Mouse (Mus musculus): Measurements from ENCODE around the gene Angptl2. TPM values are rescaled to one million over a fixed set of nuclear protein-coding genes. Genes with fewer than 3 reads are reported as not detected.

Gene Angptl2
- total and polyA plus RNA-seq, 3 experiments, result 0.04 to 0.21 TPM; not detected in 1

DNA sequence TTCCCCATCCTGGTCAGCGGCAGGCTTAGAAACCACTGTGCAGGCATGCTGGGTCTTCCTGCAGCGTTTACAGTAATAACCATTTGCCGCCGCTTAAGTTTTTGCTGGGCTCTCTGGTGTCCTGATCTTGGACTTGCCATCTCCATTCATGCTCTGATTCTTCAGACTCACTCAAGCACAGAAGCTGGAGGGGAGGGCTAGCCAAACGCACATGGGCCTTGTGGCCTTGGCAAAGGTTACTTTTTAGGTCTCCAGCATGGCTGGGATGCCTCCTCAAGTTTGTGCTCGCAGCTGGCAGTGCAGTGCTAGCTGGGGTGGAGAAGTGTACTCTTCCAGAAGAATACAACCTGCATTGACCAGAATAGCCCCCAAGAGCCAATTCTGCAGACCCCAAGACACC is 6.6 kb downstream of the Angptl2 start:
- in situ Hi-C loops (cut with MboI; ENCODE audit: low pct_ligation_motif_present, low pct_unique_long_range_greater_than_20kb, low sequenced_read_pairs), result no loop called here
- Histone ChIP-seq H3K27me3 (replicated peaks) (no peaks in the 10 kb centered on the region), H3K36me3 (replicated peaks in 1 of 2; ENCODE audit: control insufficient read depth in 1 of 2, insufficient read depth in 1 of 2, low read length in 1 of 2) (no peaks in the 10 kb centered on the region)

GRCm38 (mm10) chr2:33223656-33224358 is 7.9 kb downstream of the Angptl2 start:
- H3K27ac ChIP-seq (ENCODE audit: insufficient read depth, low read depth), result no peak overlapping the region
- H3K4me2 ChIP-seq (ENCODE audit: insufficient read depth, low read depth, poor library complexity, severe bottlenecking), result no peak overlapping the region
- TF ChIP-seq MEF2A (IDR thresholded peaks at IDR 0.05; ENCODE audit: borderline replicate concordance, low read depth, low read length) (no peak), HCFC1 (IDR thresholded peaks at IDR 0.05; ENCODE audit: low read depth, low read length) (no peak), MYC (IDR thresholded peaks at IDR 0.05; ENCODE audit: low read depth, low read length) (no peak)
- H3K36me3 ChIP-seq (replicated peaks in 1 of 2; ENCODE audit: control insufficient read depth in 1 of 2, insufficient read depth in 1 of 2, low read length in 1 of 2), result peaks cover 0 to 4% of the 10 kb centered on the region in 2 experiments
- no peak for DNase-seq (ENCODE audit: extremely low read depth)
- H3K9me3 ChIP-seq (replicated peaks; ENCODE audit: low read length), result no peaks in the 10 kb centered on the region
- no peak overlapping the region for H3K4me3 ChIP-seq (replicated peaks in 1 of 3; ENCODE audit: low read depth in 2 of 3, low read length in 2 of 3, poor library complexity in 1 of 3)
- in situ Hi-C loops (cut with MboI; ENCODE audit: low pct_ligation_motif_present, low pct_unique_long_range_greater_than_20kb, low sequenced_read_pairs) (no loop called here), dilution Hi-C loops (cut with MboI; ENCODE audit: extremely low pct_ligation_motif_present, extremely low pct_unique_long_range_greater_than_20kb, low sequenced_read_pairs) (no loop called here)
- no peak overlapping the region for H3K9ac ChIP-seq (ENCODE audit: insufficient read depth, low read depth)
- H3K4me1 ChIP-seq (ENCODE audit: control insufficient read depth in 1 of 2, insufficient read depth in 2 of 2), result peaks cover 0 to 3% of the 10 kb centered on the region in 2 experiments; a peak in 1 of 4 replicates
- no peaks in the 10 kb centered on the region for H3K27me3 ChIP-seq (replicated peaks)
- H3K79me2 ChIP-seq (replicated peaks; ENCODE audit: control insufficient read depth, extremely low read depth, insufficient read depth, poor library complexity, severe bottlenecking), result no peaks in the 10 kb centered on the region

More for the DNA sequence above, 6.6 kb downstream of the Angptl2 start:
- H3K79me2 ChIP-seq (replicated peaks; ENCODE audit: control insufficient read depth, extremely low read depth, insufficient read depth, poor library complexity, severe bottlenecking), result no peaks in the 10 kb centered on the region
- no peak overlapping the region for H3K9ac ChIP-seq (ENCODE audit: insufficient read depth, low read depth)
- DNase-seq (ENCODE audit: extremely low read depth), result no peak
- peaks cover 0 to 3% of the 10 kb centered on the region in 2 experiments; a peak in 1 of 4 replicates for H3K4me1 ChIP-seq (ENCODE audit: control insufficient read depth in 1 of 2, insufficient read depth in 2 of 2)
- H3K4me3 ChIP-seq (replicated peaks in 1 of 3; ENCODE audit: low read depth in 2 of 3, low read length in 2 of 3, poor library complexity in 1 of 3), result no peak overlapping the region
- H3K4me2 ChIP-seq (ENCODE audit: insufficient read depth, low read depth, poor library complexity, severe bottlenecking), result no peak overlapping the region
- no peak overlapping the region for H3K27ac ChIP-seq (ENCODE audit: insufficient read depth, low read depth)
- no peaks in the 10 kb centered on the region for H3K9me3 ChIP-seq (replicated peaks; ENCODE audit: low read length)
- dilution Hi-C loops (cut with MboI; ENCODE audit: extremely low pct_ligation_motif_present, extremely low pct_unique_long_range_greater_than_20kb, low sequenced_read_pairs), result no loop called here
- TF ChIP-seq USF1 (IDR thresholded peaks at IDR 0.05; ENCODE audit: low read depth, low read length) (no peak), MXI1 (IDR thresholded peaks at IDR 0.05; ENCODE audit: low read depth, low read length) (no peak), BHLHE40 (IDR thresholded peaks at IDR 0.05; ENCODE audit: low read depth, low read length) (no peak), ETS1 (conservative IDR thresholded peaks at IDR 0.05; ENCODE audit: low read depth, low read length) (no peak), MYC (IDR thresholded peaks at IDR 0.05; ENCODE audit: low read depth, low read length) (no peak), TCF12 (IDR thresholded peaks at IDR 0.05; ENCODE audit: low read depth, low read length) (no peak), SIN3A (IDR thresholded peaks at IDR 0.05; ENCODE audit: low read length) (no peak), GABPA (IDR thresholded peaks at IDR 0.05; ENCODE audit: insufficient replicate concordance, low read depth, low read length) (no peak), EP300 (IDR thresholded peaks at IDR 0.05; ENCODE audit: low read length) (no peak), MAFK (IDR thresholded peaks at IDR 0.05; ENCODE audit: insufficient replicate concordance, low read length) (no peak), ZNF384 (IDR thresholded peaks at IDR 0.05; ENCODE audit: low read depth, low read length) (no peak), UBTF (IDR thresholded peaks at IDR 0.05; ENCODE audit: low read depth, low read length) (no peak), JUND (conservative IDR thresholded peaks at IDR 0.05; ENCODE audit: low read depth, low read length) (no peak), TBP (conservative IDR thresholded peaks at IDR 0.05; ENCODE audit: low read depth, low read length) (no peak), MAZ (IDR thresholded peaks at IDR 0.05; ENCODE audit: low read depth, low read length) (no peak), E2F4 (IDR thresholded peaks at IDR 0.05; ENCODE audit: insufficient replicate concordance, low read depth, low read length) (no peak), ZKSCAN1 (IDR thresholded peaks at IDR 0.05; ENCODE audit: borderline replicate concordance, low read depth, low read length) (no peak), HCFC1 (IDR thresholded peaks at IDR 0.05; ENCODE audit: low read depth, low read length) (no peak), CHD2 (IDR thresholded peaks at IDR 0.05; ENCODE audit: low read length) (no peak), PAX5 (IDR thresholded peaks at IDR 0.05; ENCODE audit: low read length) (no peak)
